Mouse (Mus musculus): ENCODE results near the gene Gzmm.

The Gzmm gene

DNA sequence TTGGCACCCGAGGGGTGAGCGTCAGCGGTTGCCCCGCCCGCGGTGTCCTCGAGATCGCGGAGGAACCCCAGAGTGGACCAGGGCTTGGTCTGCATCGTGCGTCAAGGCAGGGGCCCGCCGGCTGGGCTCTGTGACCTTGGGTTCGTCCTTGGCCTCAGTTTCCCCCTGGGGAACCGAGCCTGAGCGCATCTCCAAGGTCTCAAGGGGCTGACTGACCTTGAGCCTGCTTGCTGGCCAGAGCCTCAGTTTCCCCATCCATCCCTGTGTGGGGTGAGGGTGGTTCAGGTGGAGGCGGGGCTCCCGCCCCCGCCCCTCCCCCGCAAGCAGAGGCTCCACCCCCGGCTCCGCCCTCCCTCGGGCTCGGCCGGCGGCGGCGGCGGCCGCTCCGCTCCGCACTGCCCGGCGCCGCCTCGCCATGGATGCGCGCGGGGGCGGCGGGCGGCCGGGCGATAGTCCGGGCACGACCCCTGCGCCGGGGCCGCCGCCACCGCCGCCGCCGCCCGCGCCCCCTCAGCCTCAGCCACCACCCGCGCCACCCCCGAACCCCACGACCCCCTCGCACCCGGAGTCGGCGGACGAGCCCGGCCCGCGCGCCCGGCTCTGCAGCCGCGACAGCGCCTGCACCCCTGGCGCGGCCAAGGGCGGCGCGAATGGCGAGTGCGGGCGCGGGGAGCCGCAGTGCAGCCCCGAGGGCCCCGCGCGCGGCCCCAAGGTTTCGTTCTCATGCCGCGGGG, 27.6 kb downstream of the Gzmm start, which contains the start of gene Hcn2:
Hcn2 (plus strand) TSS at position 381 of the 734 bp plus-strand sequence.
- in situ Hi-C loops (cut with MboI; ENCODE audit: unreplicated experiment in 2 of 2), result no loop called here

DNA sequence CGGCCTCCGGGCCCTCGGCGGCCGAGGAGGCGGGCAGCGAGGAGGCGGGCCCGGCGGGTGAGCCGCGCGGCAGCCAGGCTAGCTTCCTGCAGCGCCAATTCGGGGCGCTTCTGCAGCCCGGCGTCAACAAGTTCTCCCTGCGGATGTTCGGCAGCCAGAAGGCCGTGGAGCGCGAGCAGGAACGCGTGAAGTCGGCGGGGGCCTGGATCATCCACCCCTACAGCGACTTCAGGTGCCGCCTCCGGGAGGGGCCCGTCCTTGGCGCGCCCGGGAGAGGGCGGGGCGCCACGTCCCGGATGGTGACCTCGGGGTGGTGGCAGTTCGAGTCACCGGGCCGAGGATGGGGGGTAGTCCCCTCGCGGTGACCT, 28.2 kb downstream of the Gzmm start:
- in situ Hi-C loops (cut with MboI; ENCODE audit: unreplicated experiment in 2 of 2), result no loop called here

DNA sequence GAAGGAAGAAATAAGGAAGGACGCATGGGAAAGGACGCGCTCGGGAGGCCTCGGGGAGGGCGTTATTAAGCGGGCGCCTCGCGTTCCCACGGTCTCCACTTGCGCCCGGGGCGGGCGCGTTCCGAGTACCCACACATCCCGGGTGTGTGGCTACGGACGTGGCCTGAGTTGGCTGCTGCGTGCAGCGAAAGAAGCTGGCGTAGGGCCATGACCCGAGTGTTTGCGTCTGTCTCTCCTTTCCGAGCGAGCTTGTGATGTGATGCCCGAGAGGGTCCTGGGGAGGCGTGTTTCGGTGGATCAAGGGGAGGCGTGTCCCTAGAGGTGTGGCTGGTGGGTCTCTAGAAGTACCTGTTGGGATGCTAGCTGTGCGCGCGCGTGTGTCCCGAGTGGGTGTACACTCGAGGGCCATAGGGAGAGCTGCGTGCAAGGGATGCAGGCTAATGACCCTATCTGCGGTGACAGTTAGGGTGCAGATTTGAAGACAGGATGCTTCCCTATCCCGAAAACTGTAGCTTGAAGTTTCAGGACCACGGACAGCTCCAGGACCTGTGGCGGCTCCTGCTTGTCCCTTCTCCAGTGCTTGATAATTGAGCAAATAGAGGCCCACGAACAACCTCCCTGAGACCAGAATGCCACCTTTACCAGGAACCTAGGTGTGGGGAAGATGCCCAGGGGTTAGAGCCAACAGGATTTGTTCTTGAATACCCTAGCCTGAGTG, 29.0 kb downstream of the Gzmm start:
- in situ Hi-C loops (cut with MboI; ENCODE audit: unreplicated experiment in 2 of 2), result no loop called here

DNA sequence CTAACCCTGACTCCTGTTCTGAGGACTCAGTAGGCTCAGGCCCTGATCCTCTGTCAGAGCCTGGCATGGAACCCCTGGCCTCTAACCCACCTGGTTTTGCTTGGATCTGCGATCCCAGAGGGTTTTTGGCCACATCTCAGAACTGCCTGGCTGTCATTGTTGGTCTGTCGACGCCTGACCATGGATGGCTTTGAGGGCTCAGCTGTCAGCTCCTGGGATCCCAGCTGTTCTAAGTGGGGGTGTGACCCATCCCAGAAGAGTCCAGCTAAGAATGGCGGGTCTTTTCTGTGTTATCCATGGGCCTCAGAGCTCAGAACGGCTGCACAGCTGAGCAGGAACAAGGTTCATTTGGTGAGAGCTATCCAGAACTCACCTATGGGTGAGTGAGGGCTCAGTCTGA, 32.3 kb downstream of the Gzmm start:
- in situ Hi-C loops (cut with MboI; ENCODE audit: unreplicated experiment in 2 of 2), result no loop called here

DNA sequence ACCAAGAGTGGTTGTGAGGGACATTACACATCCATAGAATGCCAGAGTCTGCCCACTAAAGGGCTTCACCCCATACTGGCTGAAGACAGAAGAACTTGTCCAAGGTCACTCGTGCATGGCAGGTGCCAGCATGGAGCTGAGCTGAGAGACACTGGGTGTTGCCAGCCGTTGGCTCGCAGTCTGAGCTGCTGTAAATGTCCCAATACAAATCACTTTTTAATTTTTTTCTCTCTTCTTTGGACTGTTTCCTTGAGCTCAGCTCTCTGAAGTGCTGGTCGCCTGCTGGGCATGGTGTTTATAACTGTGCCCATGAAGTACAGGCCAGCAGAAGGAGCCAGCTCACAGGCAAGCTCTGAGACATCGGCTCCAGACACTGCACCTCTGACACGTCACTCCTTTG, 34.2 kb downstream of the Gzmm start:
- in situ Hi-C loops (cut with MboI; ENCODE audit: unreplicated experiment in 2 of 2), result no loop called here

DNA sequence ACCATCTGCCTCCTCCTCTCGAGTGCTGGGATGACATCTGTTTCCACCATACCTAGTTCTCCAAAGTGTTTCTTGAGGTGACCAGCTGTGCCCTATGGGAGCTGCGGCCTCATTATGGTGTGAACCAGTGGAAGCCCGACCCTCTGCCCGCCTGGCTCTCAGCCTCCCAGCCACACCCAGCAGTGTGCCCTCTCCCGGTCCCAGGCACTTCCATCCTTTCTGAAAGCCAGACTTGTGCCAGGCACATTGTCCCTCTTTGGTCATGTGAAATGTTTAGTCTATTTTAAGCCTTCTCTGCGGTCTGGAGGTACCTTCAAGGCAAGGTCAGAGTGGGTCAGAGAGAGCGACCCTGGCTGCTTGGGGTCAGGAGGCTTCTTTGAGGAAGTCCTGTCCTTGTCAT, 34.9 kb downstream of the Gzmm start:
- in situ Hi-C loops (cut with MboI; ENCODE audit: unreplicated experiment in 2 of 2), result no loop called here

DNA sequence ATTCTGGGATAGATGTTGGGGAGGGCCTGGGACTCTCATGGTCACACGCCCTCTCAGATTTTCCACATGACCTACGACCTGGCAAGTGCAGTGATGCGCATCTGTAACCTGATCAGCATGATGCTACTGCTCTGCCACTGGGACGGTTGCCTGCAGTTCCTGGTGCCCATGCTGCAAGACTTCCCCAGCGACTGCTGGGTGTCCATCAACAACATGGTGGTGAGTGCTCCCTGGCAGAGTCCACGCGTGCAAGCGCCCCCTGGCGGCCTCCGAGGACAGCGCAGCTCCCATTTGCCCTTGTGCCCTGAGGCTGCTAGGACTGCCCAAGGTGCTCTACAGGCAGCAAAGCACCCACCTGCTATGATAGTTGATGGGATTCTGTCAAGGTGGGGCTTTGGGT, 37.3 kb downstream of the Gzmm start:
- in situ Hi-C loops (cut with MboI; ENCODE audit: unreplicated experiment in 2 of 2), result no loop called here

DNA sequence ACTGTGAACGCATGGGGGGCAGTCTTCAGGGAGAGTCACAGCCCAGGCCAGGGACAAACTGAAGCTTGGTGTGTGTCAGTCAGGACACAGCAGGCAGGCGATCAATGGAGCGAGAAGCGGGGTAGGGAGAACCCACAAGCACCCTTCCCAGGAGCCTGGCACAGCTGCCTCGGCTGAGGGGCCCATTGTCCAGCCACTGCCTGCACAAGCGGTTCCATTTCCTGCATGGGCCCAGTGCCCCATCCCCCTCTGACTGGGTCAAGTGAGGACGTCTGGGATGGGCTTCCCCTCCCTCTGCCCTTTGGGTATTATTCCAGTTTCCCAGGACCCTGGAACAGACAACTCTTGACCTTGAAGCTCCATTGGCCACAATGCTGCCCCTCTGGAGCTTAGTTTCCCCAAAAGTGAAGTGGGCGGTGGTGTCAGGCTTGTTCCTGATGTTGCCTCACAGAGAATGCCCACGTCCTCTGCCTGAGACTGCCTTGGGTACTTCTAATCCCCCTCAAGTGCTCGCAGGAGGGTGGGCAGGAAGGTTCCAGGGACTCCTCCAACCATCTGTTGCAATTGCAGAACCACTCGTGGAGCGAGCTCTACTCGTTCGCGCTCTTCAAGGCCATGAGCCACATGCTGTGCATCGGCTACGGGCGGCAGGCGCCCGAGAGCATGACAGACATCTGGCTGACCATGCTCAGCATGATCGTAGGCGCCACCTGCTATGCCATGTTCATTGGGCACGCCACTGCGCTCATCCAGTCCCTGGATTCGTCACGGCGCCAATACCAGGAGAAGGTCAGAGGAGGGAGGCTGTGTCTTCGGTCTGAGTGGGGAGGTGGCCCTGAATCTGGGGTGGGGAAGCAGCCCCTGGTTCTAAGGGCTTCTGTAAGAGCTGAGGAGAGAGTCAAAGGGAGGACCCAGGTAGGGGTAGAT, 39.8 kb downstream of the Gzmm start:
- in situ Hi-C loops (cut with MboI; ENCODE audit: unreplicated experiment in 2 of 2), result no loop called here

DNA sequence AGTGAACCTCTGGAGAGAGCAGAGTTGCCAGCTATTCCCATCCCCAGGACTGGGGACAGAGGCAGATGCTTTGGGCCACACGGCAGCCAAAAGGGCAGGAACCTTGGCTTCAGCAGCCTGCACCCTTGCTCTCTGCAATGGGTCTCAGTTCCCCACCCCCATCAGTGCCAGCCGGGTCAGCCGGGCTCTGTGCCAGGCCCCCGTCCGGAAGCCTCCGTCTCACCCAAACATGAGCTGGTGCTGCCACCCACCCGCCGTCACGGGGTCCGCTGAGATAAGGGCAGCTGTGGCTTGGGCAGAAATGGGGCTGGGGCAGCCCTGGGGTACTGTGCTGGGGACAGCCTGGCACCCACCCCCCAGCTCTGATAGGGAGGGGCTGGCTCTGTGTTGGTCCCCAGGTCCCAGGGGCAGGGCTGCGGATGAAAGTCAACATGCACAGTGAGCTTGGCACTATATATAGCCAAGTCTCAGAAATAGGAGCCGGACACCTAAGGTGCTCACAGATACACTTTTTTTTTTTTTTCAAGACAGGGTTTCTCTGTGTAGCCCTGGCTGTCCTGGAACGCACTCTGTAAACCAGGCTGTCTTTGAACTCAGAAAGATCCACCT, 40.6 kb downstream of the Gzmm start:
- in situ Hi-C loops (cut with MboI; ENCODE audit: unreplicated experiment in 2 of 2), result no loop called here

DNA sequence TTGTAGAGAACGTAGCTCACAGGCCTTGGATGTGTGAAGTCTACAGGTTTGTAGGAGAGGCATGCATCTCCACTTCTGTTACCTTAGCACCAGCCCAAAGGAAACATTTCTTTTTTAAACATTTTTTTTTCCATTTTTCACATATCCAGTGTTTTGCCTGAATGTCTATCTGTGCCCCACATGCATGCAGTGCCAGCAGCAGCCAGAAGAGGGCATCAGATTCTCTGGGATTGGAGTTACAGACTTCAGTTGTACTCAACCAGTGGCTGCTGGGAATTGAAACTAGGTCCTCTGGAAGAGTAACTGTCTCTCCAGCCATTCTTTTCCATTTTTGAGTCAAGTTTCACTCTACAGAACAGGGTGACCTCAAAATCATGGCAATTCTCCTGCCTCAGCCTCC, 43.7 kb downstream of the Gzmm start:
- in situ Hi-C loops (cut with MboI; ENCODE audit: unreplicated experiment in 2 of 2), result loop anchor here in 1 of 2 experiments (5.0 kb wide), 1 partner anchor 85 kb away; no protein-coding TSS in a partner anchor

DNA sequence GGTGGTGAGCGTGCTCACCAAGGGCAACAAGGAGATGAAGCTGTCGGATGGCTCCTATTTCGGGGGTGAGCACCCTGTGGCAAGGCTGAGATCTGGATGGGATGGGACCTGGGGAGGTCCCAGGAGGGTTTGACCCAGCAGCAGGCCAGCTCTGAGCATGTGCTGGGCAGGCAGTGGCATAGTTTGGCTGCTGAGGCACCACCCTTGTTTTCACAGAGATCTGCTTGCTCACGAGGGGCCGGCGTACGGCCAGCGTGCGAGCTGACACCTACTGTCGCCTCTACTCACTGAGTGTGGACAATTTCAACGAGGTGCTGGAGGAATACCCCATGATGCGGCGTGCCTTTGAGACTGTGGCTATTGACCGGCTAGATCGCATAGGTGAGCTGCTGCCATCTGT, 45.0 kb downstream of the Gzmm start:
- in situ Hi-C loops (cut with MboI; ENCODE audit: unreplicated experiment in 2 of 2), result loop anchor here in 1 of 2 experiments (5.0 kb wide), 1 partner anchor 83 kb away; no protein-coding TSS in a partner anchor

DNA sequence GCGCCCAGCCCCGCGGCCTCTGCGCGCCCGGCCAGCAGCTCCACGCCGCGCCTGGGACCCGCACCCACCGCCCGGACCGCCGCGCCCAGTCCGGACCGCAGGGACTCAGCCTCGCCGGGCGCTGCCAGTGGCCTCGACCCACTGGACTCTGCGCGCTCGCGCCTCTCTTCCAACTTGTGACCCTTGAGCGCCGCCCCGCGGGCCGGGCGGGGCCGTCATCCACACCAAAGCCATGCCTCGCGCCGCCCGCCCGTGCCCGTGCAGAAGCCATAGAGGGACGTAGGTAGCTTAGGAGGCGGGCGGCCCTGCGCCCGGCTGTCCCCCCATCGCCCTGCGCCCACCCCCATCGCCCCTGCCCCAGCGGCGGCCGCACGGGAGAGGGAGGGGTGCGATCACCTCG, 46.5 kb downstream of the Gzmm start:
- in situ Hi-C loops (cut with MboI; ENCODE audit: unreplicated experiment in 2 of 2), result no loop called here

DNA sequence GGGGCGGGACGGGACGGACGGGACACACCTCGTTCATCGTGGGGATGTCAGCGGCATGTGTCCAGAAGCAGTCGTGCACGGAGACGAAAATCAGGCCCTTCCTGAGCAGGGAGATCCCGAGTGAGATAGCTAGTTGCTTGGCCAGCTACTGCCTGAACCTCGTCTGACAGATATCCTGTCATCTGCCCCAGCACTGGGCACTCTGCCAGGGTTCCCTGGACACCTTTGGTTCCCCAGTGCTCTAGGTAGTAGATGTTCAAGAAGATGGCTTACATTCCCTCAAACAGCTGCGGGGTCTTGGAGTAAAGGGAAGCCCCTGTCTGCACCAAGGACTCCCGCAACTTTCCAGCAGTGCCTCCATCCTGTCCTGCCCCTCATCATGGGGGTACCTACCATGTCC, 47.9 kb downstream of the Gzmm start:
- in situ Hi-C loops (cut with MboI; ENCODE audit: unreplicated experiment in 2 of 2), result no loop called here

DNA sequence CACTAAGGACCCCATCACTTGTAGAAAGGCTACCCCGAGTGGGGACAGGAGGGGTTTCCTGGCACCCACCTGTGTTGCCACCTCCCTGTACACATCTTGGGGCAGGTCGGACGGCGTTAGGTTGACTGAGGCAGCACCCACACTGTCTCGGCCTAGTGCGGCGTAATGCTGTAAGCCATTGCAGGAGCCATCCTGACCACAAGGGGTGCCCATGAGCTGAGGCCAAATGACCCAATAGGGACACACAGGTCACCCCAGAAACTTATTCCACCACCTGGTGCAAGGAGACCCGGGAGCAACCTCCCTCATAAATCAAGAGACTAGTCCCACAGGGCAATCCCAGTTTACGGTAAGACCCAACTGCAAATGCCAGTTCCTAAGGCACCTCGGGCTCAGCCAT, 49.4 kb downstream of the Gzmm start:
- in situ Hi-C loops (cut with MboI; ENCODE audit: unreplicated experiment in 2 of 2), result no loop called here

DNA sequence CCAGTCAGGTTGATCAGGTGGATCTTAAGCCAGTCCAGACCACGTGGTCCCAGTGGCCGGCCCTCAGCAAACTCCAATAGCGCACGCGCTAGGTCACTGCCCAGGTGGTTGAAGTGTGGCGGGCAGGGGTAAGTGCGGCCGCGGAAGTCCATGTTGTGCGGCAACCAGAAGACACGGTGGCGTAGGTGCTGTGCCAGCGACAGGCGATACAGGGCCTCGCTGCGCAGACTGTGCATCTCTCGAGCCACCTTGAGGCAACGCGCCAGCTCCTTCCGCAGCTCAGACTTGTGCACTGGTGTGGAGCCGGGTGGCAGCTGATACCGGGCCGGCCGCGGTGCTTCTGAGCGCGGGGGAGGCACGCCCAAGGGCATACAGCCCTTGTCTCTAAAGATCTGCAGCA, 50.4 kb downstream of the Gzmm start:
- in situ Hi-C loops (cut with MboI; ENCODE audit: unreplicated experiment in 2 of 2), result no loop called here

DNA sequence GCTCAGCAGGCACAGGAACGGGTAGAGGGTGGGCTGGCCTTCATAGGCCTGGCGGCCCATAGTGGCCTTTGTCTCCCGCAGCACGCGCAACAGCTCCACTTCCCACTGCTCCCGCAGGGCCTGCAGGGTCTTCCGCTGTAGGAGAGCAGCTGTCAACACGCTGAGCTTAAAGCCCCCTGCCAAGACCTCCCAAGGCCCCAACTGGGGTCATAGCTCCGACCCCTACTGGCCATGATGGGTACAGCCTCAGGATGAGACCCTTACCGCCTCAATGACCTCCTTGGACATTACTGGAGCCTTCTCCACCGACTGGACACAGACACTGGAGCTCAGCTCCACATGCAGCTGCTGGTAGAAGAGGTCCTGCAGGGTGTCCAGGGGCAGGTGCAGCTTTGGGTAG, 52.0 kb downstream of the Gzmm start:
- in situ Hi-C loops (cut with MboI; ENCODE audit: unreplicated experiment in 2 of 2), result no loop called here

DNA sequence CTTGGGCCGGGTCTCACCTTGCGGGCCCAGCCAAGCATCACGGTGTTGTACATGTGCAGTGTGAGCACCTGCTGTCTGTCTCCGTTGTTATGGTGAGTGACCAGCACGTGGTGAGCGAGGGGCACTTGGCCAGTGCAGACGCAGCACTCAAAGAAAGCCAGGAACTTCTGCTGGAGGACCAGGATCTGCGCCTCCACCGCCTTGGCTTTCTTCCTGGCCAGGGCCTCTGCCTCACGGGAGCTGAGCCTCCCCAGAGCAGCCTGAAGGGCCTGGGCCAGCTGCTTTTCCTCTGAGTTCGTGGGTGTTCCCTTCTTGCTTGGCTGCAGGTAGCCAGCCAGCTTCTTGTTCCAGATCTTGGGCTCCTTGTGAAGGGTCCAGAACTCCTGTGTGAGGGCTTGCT, 54.3 kb downstream of the Gzmm start:
- in situ Hi-C loops (cut with MboI; ENCODE audit: unreplicated experiment in 2 of 2), result no loop called here

DNA sequence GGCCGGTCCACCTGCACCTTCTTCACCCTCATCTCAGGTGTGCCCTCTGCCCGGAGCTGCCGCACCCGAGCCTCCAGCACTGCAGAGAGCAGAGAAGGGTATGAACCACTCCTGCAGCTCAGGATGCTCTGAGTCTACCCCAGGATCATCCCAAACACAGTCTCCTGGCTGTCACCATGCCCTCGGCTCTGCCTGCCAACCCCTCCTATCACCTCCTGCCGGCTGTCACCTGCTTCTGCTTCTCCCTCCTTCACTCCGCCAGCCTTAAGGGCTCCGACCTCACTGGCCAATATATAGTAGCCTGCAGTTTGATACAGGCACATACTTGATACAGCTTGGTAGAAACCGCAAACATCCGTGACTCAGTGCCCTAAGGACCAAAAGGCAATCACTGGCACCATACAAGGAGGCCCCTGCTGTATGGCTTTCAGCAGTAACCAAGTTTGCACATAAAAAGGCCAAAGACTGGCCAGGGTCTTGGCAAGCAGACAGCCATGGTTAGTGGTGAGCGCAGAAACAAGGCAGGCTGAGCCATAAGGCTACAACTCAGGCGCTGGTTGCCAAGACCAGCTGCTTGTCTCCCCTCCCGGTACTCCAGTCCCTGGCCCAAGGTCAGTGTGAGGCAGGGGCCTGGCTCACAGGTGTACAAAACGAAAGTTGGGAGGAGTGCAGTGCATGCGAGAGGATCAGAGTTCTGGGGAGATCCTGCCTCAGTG, 55.0 kb downstream of the Gzmm start:
- in situ Hi-C loops (cut with MboI; ENCODE audit: unreplicated experiment in 2 of 2), result no loop called here
